Mouse (Mus musculus): ENCODE measurements around the gene Cubn. TPM values are rescaled to one million over a fixed set of nuclear protein-coding genes. Genes with fewer than 3 reads are reported as not detected.

Gene Cubn
- polyA plus RNA-seq, 1 experiment from 2014 or later: 1.1 TPM

DNA sequence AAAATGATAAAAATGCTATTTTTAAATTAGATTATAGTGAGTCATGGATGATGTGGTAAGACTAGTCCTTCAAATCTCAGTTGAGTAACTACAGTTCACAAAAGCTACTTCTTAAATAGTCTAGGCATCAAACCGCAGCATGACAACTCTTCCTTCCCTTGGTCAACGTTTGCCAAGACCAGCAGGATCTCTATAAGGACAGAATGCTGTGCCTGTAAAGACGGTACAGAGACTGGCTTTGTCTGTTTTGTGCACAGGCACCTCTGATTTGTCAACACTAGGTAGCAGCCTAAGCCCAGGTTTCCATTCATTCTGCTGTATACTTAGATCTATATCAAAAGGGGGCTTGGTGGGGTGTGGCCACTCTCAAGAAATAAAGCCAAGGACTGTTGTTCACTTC lies 192.6 kb downstream of the Cubn start:
- ChIA-PET CTCF (interaction anchor here (1.0 to 1.7 kb wide), 5 partner anchors 17 to 298 kb away, joined by 3 to 7 read pairs (median 5); no protein-coding TSS in a partner anchor), POLR2A (interaction anchor here (0.6 kb wide), 1 partner anchor 106 kb away, joined by 3 read pairs; no protein-coding TSS in a partner anchor)
- peak; percentile 72 for TF ChIP-seq CTCF (IDR thresholded peaks at IDR 0.05)
- peak; percentile 51 for ATAC-seq
- in situ Hi-C loops (cut with MboI; ENCODE audit: low pct_unique_long_range_greater_than_20kb): loop anchor here (5.0 to 25.0 kb wide), 4 partner anchors 238 to 1388 kb away; partner anchors contain the start of gene Vim
- no peak for DNase-seq (ENCODE audit: low read depth, low spot score)
- no peaks in the 10 kb centered on the region for H3K27me3 ChIP-seq

DNA sequence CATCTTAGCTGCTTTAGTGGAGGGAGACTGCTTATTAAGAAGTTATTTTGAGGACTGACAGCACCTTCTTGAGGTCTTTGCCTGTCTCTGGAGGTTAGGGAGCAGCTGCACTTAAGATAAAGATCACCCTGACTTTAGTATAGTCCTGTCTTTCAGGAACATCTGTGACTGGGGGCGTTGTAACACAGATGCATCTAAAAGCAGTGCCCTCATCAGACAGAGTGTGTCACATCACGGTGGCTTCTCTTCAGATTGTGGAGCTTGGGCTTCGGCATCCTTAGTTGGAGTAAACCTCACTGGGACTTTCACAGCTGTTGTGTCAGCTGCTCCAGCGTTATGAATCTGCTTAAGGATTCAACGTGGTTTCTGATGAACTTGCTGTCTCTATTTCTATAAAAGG lies 193.9 kb downstream of the Cubn start:
- ATAC-seq (no peak), DNase-seq (ENCODE audit: low read depth, low spot score) (no peak)
- H3K27me3 ChIP-seq: no peaks in the 10 kb centered on the region
- CTCF ChIA-PET: interaction anchor here (0.9 to 1.4 kb wide), 4 partner anchors 239 to 997 kb away, joined by 3 to 7 read pairs (median 3); no protein-coding TSS in a partner anchor
- POLR2A ChIA-PET: interaction anchor here (0.7 kb wide), 1 partner anchor 258 kb away, joined by 3 read pairs; no protein-coding TSS in a partner anchor
- in situ Hi-C loops (cut with MboI; ENCODE audit: low pct_unique_long_range_greater_than_20kb): loop anchor here (5.0 to 25.0 kb wide), 4 partner anchors 240 to 1390 kb away; partner anchors contain the start of gene Vim
- TF ChIP-seq CTCF (IDR thresholded peaks at IDR 0.05): no peak

DNA sequence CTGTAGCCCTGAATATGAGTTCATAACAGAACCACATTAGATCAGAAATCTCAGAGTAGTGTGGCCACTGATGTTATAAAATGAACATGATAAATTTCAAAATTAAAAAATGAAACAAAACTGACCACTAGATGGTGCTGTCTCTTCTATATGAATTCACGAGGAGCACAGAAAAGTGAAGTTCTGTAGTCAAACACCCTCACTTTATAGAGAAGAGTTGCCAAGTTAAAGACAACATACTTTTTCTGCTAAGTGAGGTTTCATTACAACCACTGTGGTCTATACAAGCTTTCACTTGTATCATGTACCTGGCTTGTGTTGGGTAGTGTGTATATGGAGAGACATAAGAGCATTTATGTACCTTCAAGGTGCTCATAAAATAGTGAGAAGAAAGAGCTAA lies 201.0 kb downstream of the Cubn start:
- DNase-seq (ENCODE audit: low read depth, low spot score) (peak; percentile 34), ATAC-seq (peak; percentile 17)
- POLR2A ChIA-PET: interaction anchor here (0.7 kb wide), 1 partner anchor 389 kb away, joined by 3 read pairs; no protein-coding TSS in a partner anchor
- TF ChIP-seq CTCF (IDR thresholded peaks at IDR 0.05): peak; percentile 32
- no peaks in the 10 kb centered on the region for H3K27me3 ChIP-seq
- CTCF ChIA-PET: interaction anchor here (0.8 to 1.7 kb wide), 8 partner anchors 10 to 344 kb away, joined by 3 to 5 read pairs (median 3); partner anchors contain the start of gene Vim
- in situ Hi-C loops (cut with MboI; ENCODE audit: low pct_unique_long_range_greater_than_20kb): loop anchor here (10.0 to 25.0 kb wide), 3 partner anchors 284 to 1397 kb away; partner anchors contain the start of gene Vim

DNA sequence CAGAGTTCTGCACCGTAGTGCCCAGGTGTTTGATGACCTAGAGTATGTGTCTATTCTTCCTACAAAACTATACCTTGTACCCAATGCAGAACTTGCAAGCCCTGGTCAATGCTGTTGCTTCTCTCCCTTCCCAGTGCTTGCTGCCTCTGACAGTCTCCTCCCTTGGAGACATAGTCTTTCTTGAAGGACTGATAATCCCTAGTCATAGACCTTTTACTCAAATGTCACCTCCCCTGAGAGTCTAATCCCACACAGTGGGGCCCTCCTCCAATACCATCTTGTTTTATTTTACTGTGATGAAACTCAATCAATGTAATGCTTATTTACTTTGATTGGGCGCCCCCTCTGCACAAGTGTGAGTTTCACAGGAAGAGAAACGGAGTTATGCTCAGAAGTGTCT lies 201.5 kb downstream of the Cubn start:
- ATAC-seq (no peak), DNase-seq (ENCODE audit: low read depth, low spot score) (no peak)
- in situ Hi-C loops (cut with MboI; ENCODE audit: low pct_unique_long_range_greater_than_20kb): loop anchor here (10.0 to 25.0 kb wide), 3 partner anchors 285 to 1397 kb away; partner anchors contain the start of gene Vim
- ChIA-PET CTCF (interaction anchor here (0.8 to 1.7 kb wide), 6 partner anchors 9 to 345 kb away, joined by 3 to 4 read pairs (median 3); no protein-coding TSS in a partner anchor), POLR2A (no interaction called here)
- H3K27me3 ChIP-seq: no peaks in the 10 kb centered on the region
- TF ChIP-seq CTCF (IDR thresholded peaks at IDR 0.05): no peak

DNA sequence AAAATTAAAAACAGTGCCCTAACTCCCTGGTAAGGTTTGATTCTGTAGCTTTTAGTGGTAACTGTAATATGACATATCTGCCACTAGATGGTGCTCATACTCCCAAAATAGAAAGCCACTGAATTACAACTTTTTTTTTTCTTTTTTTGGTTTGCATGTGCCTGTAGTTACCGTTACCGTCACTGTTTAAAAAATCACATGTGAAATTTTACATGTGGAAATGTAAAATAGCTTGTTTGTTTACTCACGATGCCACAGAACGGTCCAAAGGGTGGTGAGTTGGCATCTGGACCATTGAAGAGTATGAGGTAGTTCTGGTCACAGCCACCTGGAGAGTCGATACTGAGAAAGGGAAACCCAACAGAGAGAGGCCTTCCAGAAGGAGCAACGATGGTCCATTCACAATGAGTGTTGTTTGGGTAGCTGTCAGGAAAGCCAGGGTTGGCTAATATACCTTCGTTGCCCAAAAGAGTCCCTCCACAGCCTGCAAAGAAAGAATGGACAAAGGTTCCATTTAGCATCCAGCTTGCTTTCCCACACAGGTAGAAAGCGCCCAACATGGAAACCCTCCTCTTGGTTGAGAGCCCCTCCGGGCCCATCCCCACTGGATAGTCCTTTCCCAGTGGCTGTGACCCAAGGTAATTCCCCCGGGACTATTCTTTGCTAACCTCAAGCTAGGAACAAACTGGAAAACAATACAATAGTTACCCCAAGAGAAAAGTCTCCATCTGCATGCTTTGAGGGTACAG lies 213.3 kb downstream of the Cubn start:
- POLR2A ChIA-PET: interaction anchor here (0.6 to 0.7 kb wide), 2 partner anchors 203 to 1016 kb away, joined by 3 to 6 read pairs; no protein-coding TSS in a partner anchor
- peak; percentile 62 for TF ChIP-seq CTCF (IDR thresholded peaks at IDR 0.05)
- DNase-seq (ENCODE audit: low read depth, low spot score) (no peak), ATAC-seq (no peak)
- in situ Hi-C loops (cut with MboI; ENCODE audit: low pct_unique_long_range_greater_than_20kb): loop anchor here (10.0 to 25.0 kb wide), 5 partner anchors 577 to 1409 kb away; partner anchors contain the start of gene Hacd1
- CTCF ChIA-PET: interaction anchor here (0.8 to 1.6 kb wide), 21 partner anchors 9 to 899 kb away, joined by 3 to 8 read pairs (median 4); no protein-coding TSS in a partner anchor
- no peaks in the 10 kb centered on the region for H3K27me3 ChIP-seq

DNA sequence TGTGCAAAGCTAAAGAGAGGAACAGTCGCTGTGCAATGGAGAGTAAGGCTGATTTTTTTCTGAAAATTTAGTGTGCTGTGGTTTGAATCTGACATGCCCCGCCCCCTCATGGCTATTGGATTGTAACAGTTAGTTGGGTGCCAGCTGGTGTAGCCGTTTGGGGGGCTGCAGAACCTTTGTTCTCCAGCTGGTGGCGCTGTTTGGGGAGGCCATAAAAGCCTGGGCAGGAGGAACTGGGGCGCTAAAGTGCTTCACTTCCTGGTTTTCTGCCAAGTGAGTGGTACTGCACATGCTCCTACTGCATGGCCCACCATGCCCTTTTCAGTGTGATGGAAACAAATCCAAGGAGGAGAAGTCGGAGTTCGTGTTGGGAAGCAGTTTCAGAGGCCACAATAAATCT lies 215.7 kb downstream of the Cubn start:
- peak; percentile 61 for TF ChIP-seq CTCF (IDR thresholded peaks at IDR 0.05)
- no peak for ATAC-seq
- ChIA-PET POLR2A (no interaction called here), CTCF (interaction anchor here (1.5 kb wide), 1 partner anchor 298 kb away, joined by 5 read pairs; the partner anchor contains the start of gene Vim)
- DNase-seq (ENCODE audit: low read depth, low spot score): no peak
- H3K27me3 ChIP-seq: no peaks in the 10 kb centered on the region
- in situ Hi-C loops (cut with MboI; ENCODE audit: low pct_unique_long_range_greater_than_20kb): loop anchor here (10.0 to 25.0 kb wide), 5 partner anchors 579 to 1411 kb away; partner anchors contain the start of gene Hacd1

DNA sequence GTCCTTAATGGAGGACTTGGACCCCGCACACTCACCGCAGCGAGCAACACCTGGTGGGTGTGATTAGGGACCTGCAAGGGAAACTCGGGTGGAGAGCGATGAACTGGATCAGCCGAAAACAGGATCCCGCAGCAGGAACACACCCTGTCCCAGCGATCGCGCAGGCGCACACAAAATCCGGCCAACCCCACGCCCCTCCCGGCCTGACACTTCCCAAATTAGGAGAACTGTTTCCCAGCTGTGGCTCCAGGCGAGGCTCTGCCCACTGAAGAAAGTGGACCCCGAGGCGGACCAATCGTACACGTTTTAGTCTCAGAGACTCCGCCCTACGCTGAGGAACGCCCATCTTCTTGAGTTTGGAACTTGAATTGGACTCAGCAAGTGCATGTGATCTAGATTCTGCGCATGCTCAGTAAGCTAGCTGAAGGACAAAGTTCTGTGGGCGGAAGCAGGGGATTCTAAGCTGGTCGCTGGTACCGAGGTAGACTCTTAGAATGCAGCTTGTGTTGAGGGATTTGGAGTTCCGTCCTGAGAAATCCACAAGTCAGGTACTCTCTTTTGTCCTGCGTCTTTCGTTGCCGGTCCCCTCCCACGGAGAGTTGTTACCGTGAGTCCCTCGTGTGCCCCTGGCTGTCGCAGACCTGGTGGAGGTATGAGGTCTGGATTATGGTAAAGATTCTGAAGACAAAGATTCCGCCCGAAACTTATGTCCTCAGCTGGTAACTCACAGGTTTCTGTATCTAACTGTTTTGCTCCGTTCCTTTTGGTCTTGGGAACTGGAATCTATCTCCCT lies 220.3 kb downstream of the Cubn start, which contains the start of gene Rsu1:
Rsu1 (minus strand) TSS at position 251 of the 793 bp plus-strand sequence.
- ChIA-PET CTCF (interaction anchor here (2.0 kb wide), 1 partner anchor 14 kb away, joined by 6 read pairs; no protein-coding TSS in a partner anchor), POLR2A (no interaction called here)
- DNase-seq (ENCODE audit: low read depth, low spot score) (peak; percentile 96), ATAC-seq (peak; percentile 100)
- TF ChIP-seq CTCF (IDR thresholded peaks at IDR 0.05): no peak
- H3K27me3 ChIP-seq: no peaks in the 10 kb centered on the region
- in situ Hi-C loops (cut with MboI; ENCODE audit: low pct_unique_long_range_greater_than_20kb): loop anchor here (10.0 to 25.0 kb wide), 4 partner anchors 583 to 1016 kb away; partner anchors contain the start of gene Hacd1

DNA sequence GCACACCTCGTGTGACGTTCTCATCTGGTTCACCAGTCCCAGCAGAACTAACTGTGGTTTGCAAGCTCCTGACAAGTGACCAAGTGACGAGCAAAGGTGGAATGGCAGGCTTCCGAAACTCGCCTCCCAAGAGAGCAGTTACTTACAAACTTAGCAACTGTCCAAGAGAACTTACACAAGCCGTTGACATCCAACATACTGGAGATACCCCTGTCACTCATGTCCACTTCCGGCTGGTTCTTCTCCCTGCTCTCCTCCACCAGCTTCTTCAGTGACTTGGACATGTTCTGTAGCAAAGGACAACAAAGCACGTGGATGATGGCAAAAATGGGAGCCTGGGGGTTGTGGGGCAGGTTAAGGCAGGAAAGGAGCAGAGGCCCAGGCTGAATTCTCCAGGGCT lies 220.9 kb downstream of the Cubn start:
- no peaks in the 10 kb centered on the region for H3K27me3 ChIP-seq
- in situ Hi-C loops (cut with MboI; ENCODE audit: low pct_unique_long_range_greater_than_20kb): loop anchor here (10.0 to 25.0 kb wide), 4 partner anchors 584 to 1017 kb away; partner anchors contain the start of gene Hacd1
- ChIA-PET CTCF (interaction anchor here (2.0 kb wide), 1 partner anchor 13 kb away, joined by 6 read pairs; no protein-coding TSS in a partner anchor), POLR2A (no interaction called here)
- ATAC-seq (peak; percentile 45), DNase-seq (ENCODE audit: low read depth, low spot score) (no peak)
- no peak for TF ChIP-seq CTCF (IDR thresholded peaks at IDR 0.05)

DNA sequence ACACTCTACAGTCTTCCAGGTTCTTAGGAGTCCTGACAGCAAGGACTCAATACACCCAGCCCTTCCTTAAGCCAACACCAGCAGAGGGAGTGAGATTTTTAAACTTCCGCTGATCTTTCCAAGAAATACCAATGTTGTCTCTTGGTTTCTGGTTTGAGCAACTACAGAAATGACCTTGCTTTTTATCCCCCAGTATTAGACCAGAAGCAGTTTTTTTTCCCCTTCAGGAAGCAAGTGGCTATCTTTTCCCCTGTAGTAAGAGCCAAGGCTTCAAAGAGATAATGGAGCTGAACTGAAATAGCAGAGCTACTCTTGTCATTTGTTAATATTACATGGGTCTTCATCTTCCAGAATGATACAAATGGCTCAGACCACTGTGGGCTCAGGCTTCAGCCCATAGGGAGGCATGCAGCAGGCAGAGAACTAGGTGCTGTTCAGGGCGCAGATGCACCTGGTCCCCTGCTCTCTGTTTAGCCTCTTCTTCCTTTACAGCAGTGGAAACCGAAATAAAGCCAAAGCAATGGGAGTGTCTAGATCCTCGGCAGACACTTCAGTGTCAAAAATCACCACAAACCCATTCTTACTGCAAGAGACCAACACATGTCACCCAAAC lies 222.8 kb downstream of the Cubn start:
- no peaks in the 10 kb centered on the region for H3K27me3 ChIP-seq
- ATAC-seq (no peak), DNase-seq (ENCODE audit: low read depth, low spot score) (no peak)
- TF ChIP-seq CTCF (IDR thresholded peaks at IDR 0.05): no peak
- ChIA-PET POLR2A (no interaction called here), CTCF (interaction anchor here (1.4 to 2.4 kb wide), 3 partner anchors 9 to 809 kb away, joined by 3 to 6 read pairs (median 3); no protein-coding TSS in a partner anchor)
- in situ Hi-C loops (cut with MboI; ENCODE audit: low pct_unique_long_range_greater_than_20kb): loop anchor here (25.0 kb wide), 1 partner anchor 1019 kb away; no protein-coding TSS in a partner anchor
